Mouse (Mus musculus): ENCODE measurements around the gene Tcirg1. TPM values are rescaled to one million over a fixed set of nuclear protein-coding genes. Genes with fewer than 3 reads are reported as not detected.

Tcirg1 gene
- total RNA-seq, 2 experiments from 2014 or later = 19.2 to 22.9 TPM

- DNase-seq = no peak
These were observed 10.7 kb downstream of the Tcirg1 start for GRCm38 (mm10) chr19:3896208-3896607.

GRCm38 (mm10) chr19:3895171-3895631, 11.7 kb downstream of the Tcirg1 start:
- DNase-seq = no peak

GRCm38 (mm10) chr19:3894294-3894693, 12.6 kb downstream of the Tcirg1 start:
- no peak for DNase-seq

- no peak for DNase-seq
These were observed 13.3 kb downstream of the Tcirg1 start for GRCm38 (mm10) chr19:3893545-3894116.

- no peak for DNase-seq
These were observed 16.8 kb downstream of the Tcirg1 start for GRCm38 (mm10) chr19:3890181-3890580.

- no peak for DNase-seq
These were observed 17.8 kb downstream of the Tcirg1 start for GRCm38 (mm10) chr19:3889096-3889495.

- no peak for DNase-seq
These were observed 22.5 kb downstream of the Tcirg1 start for GRCm38 (mm10) chr19:3884325-3884990.

- no peak for DNase-seq
These were observed 24.7 kb downstream of the Tcirg1 start for GRCm38 (mm10) chr19:3882214-3882613.

- no peak for DNase-seq
These were observed 26.7 kb downstream of the Tcirg1 start for GRCm38 (mm10) chr19:3880054-3880848.

GRCm38 (mm10) chr19:3875045-3875444, 31.9 kb downstream of the Tcirg1 start:
- no peak for DNase-seq

- DNase-seq = peak; percentile 68
These were observed 34.6 kb downstream of the Tcirg1 start for GRCm38 (mm10) chr19:3872373-3872772.

- DNase-seq = no peak
These were observed 35.5 kb downstream of the Tcirg1 start for GRCm38 (mm10) chr19:3871468-3871867.

GRCm38 (mm10) chr19:3868290-3868689, 38.6 kb downstream of the Tcirg1 start:
- DNase-seq = no peak

GRCm38 (mm10) chr19:3864960-3865359, 42.0 kb downstream of the Tcirg1 start:
- no peak for DNase-seq

- no peak for DNase-seq
These were observed 44.2 kb downstream of the Tcirg1 start for GRCm38 (mm10) chr19:3862713-3863112.

GRCm38 (mm10) chr19:3857220-3857619, 49.7 kb downstream of the Tcirg1 start:
- no peak for DNase-seq

- no peak for DNase-seq
These were observed 51.3 kb downstream of the Tcirg1 start for GRCm38 (mm10) chr19:3855601-3856000.

- DNase-seq = no peak
These were observed 51.8 kb downstream of the Tcirg1 start for GRCm38 (mm10) chr19:3855091-3855490.

- DNase-seq = peak; percentile 32
These were observed 53.0 kb downstream of the Tcirg1 start for GRCm38 (mm10) chr19:3853891-3854290.

- DNase-seq = no peak
These were observed 53.8 kb downstream of the Tcirg1 start for GRCm38 (mm10) chr19:3853121-3853520.

- peak; percentile 65 for DNase-seq
These were observed 54.8 kb downstream of the Tcirg1 start for GRCm38 (mm10) chr19:3851979-3852681.

- DNase-seq = peak; percentile 97
These were observed 55.4 kb downstream of the Tcirg1 start, which contains the start of gene Chka for GRCm38 (mm10) chr19:3851502-3851962. Gene Chka, plus strand, starts transcription at chr19:3851773.

Data from heart, postnatal 4 days (tissue).